Mouse (Mus musculus) thymus, adult 2 months (tissue): ENCODE results near the gene Ndnf. TPM values are rescaled to one million over a fixed set of nuclear protein-coding genes. Genes with fewer than 3 reads are reported as not detected.

ENCODE experiments used
- DNase-seq: peaks from one replicate; pipeline ENCODE4 v3.0.0; 2021
- H3K27ac ChIP-seq: fragments of 200-500 bp; 2 replicates; pipeline ENCODE4 v1.5.1; 2012; ENCODE audit warnings: low read length, control low read depth; ENCODE audit not compliant: control insufficient read depth, insufficient read depth
- H3K27me3 ChIP-seq: fragments of 200-500 bp; 2 replicates; pipeline ENCODE4 v1.6.1; 2012; ENCODE audit warnings: mild to moderate bottlenecking, low read length, moderate library complexity, mixed read lengths; ENCODE audit not compliant: control insufficient read depth, insufficient read depth
- H3K36me3 ChIP-seq: fragments of 200-500 bp; 2 replicates; pipeline ENCODE4 v1.6.1; 2012; ENCODE audit warnings: mild to moderate bottlenecking, low read length, moderate library complexity; ENCODE audit not compliant: control insufficient read depth, insufficient read depth
- H3K4me1 ChIP-seq: fragments of 200-500 bp; replicated peaks from 2 replicates; pipeline ENCODE4 v1.6.1; 2012; ENCODE audit warnings: low read length; ENCODE audit not compliant: control insufficient read depth, insufficient read depth
- H3K4me3 ChIP-seq: fragments of 200-500 bp; 2 replicates; pipeline ENCODE4 v1.5.1; 2012; ENCODE audit warnings: mild to moderate bottlenecking, low read length, control low read depth, moderate library complexity; ENCODE audit not compliant: control insufficient read depth, insufficient read depth
- CTCF ChIP-seq: fragments of 200-500 bp; IDR thresholded peaks from 2 replicates; pipeline ENCODE4 v1.5.1; 2012; ENCODE audit warnings: mild to moderate bottlenecking, control low read depth, low read length, moderate library complexity, borderline replicate concordance; ENCODE audit not compliant: control insufficient read depth, poor library complexity, insufficient read depth; ENCODE audit errors: extremely low read depth
- POLR2A ChIP-seq: fragments of 200-500 bp; IDR thresholded peaks from 2 replicates; pipeline ENCODE4 v1.6.1; 2012; ENCODE audit warnings: mild to moderate bottlenecking, low read length, control low read depth, moderate library complexity; ENCODE audit not compliant: control insufficient read depth, poor library complexity, insufficient read depth; ENCODE audit errors: extremely low read depth
- WGBS: fragments of 180-500 bp; shearing (Covaris S2); methylation state at CpG from one replicate; pipeline ENCODE4 v1.1.7; 2018; 5-methylcytosine and 5-hydroxymethylcytosine counted together
- polyA plus RNA-seq: library from polyadenylated mRNA; depleted of rRNA; stranded (reverse); fragments of >200 nt; gene quantifications from 2 replicates; pipeline ENCODE4 v1.2.3, GENCODE M21; 2012; rRNA removed

Gene Ndnf
- 0.57 and 0.97 TPM in 2 replicates for polyA plus RNA-seq

- TF ChIP-seq CTCF (no peak), POLR2A (no peak)
- no peak within 1 kb of the TSS for H3K27ac ChIP-seq
Observed at GRCm38 (mm10) chr6:65671451-65671850, at the start of gene Ndnf. Ndnf (plus strand) TSS chr6:65671590.

GRCm38 (mm10) chr6:65623016-65623715 lies 48.2 kb upstream of the Ndnf start:
- H3K27ac ChIP-seq = no peak overlapping the region
- H3K36me3 ChIP-seq = no peaks in the 10 kb centered on the region
- H3K4me1 ChIP-seq = no peaks in the 10 kb centered on the region
- H3K4me3 ChIP-seq = no peak overlapping the region
- TF ChIP-seq POLR2A = no peak
- TF ChIP-seq CTCF = no peak
- DNase-seq = no peak
- WGBS = 85% methylated on average over 3 of the region's 3 CpGs
- H3K27me3 ChIP-seq = no peaks in the 10 kb centered on the region

More at GRCm38 (mm10) chr6:65671451-65671850, at the start of gene Ndnf:
- Histone ChIP-seq H3K4me1 (peaks cover 12% of the 10 kb centered on the region; the same call in 1 of the 2 replicates), H3K27me3 (peaks cover 13% of the 10 kb centered on the region; the same call in 1 of the 2 replicates), H3K4me3 (peak within 1 kb of the TSS; percentile 41), H3K36me3 (no peaks in the 10 kb centered on the region)
- under 1% methylated on average over 38 of the region's 45 CpGs for WGBS
- peak; percentile 33 for DNase-seq

GRCm38 (mm10) chr6:65630578-65630977 lies 40.8 kb upstream of the Ndnf start:
- no peaks in the 10 kb centered on the region for H3K36me3 ChIP-seq

GRCm38 (mm10) chr6:65632184-65632583 lies 39.2 kb upstream of the Ndnf start:
- WGBS = 95% methylated on average over 5 of the region's 5 CpGs
- H3K27me3 ChIP-seq = no peaks in the 10 kb centered on the region
- no peak overlapping the region for H3K4me3 ChIP-seq
- H3K27ac ChIP-seq = no peak overlapping the region
- no peaks in the 10 kb centered on the region for H3K36me3 ChIP-seq
- no peak for DNase-seq
- no peak for TF ChIP-seq CTCF
- TF ChIP-seq POLR2A = no peak
- H3K4me1 ChIP-seq = no peaks in the 10 kb centered on the region

More at GRCm38 (mm10) chr6:65630578-65630977, 40.8 kb upstream of the Ndnf start:
- Histone ChIP-seq H3K4me3 (no peak overlapping the region), H3K27ac (no peak overlapping the region), H3K4me1 (no peaks in the 10 kb centered on the region), H3K27me3 (no peaks in the 10 kb centered on the region)
- no peak for DNase-seq
- TF ChIP-seq CTCF (no peak), POLR2A (no peak)
- 93% methylated on average over 2 of the region's 2 CpGs for WGBS

GRCm38 (mm10) chr6:65642431-65642830 lies 29.0 kb upstream of the Ndnf start:
- no peak overlapping the region for H3K4me3 ChIP-seq
- H3K27ac ChIP-seq = no peak overlapping the region
- DNase-seq = no peak
- no peaks in the 10 kb centered on the region for H3K27me3 ChIP-seq
- H3K4me1 ChIP-seq = peaks cover 3% of the 10 kb centered on the region; the same call in 1 of the 2 replicates
- no peak for TF ChIP-seq POLR2A
- no peak for TF ChIP-seq CTCF
- H3K36me3 ChIP-seq = no peaks in the 10 kb centered on the region

GRCm38 (mm10) chr6:65644110-65644509 lies 27.3 kb upstream of the Ndnf start:
- Histone ChIP-seq H3K27ac (no peak overlapping the region), H3K4me1 (peaks cover 11% of the 10 kb centered on the region), H3K36me3 (no peaks in the 10 kb centered on the region), H3K4me3 (no peak overlapping the region), H3K27me3 (no peaks in the 10 kb centered on the region)
- TF ChIP-seq CTCF (no peak), POLR2A (no peak)
- 97% methylated on average over 4 of the region's 4 CpGs for WGBS
- DNase-seq = no peak

GRCm38 (mm10) chr6:65646408-65646807 lies 25.0 kb upstream of the Ndnf start:
- no peaks in the 10 kb centered on the region for H3K27me3 ChIP-seq
- TF ChIP-seq CTCF (no peak), POLR2A (no peak)
- H3K4me1 ChIP-seq = peaks cover 12% of the 10 kb centered on the region
- H3K36me3 ChIP-seq = no peaks in the 10 kb centered on the region
- no peak overlapping the region for H3K27ac ChIP-seq
- 76% methylated on average over 3 of the region's 3 CpGs for WGBS
- no peak overlapping the region for H3K4me3 ChIP-seq
- no peak for DNase-seq
